Mouse (Mus musculus) bone marrow, adult 2 months (tissue): ENCODE measurements around the gene Cfap70.

Experiments used
- CTCF ChIP-seq: fragments of 200-500 bp; IDR thresholded peaks from 2 replicates; pipeline ENCODE4 v1.5.1; 2011; ENCODE audit warnings: low read length, control low read depth; ENCODE audit not compliant: control insufficient read depth, insufficient read depth
- POLR2A ChIP-seq: fragments of 200-500 bp; IDR thresholded peaks from 2 replicates; pipeline ENCODE4 v1.6.1; 2011; ENCODE audit warnings: low read depth, mild to moderate bottlenecking, control low read depth, low read length, borderline replicate concordance; ENCODE audit not compliant: control insufficient read depth

GRCm38 (mm10) chr14:20379087-20379640, 72.9 kb downstream of the Cfap70 start:
- no peak for TF ChIP-seq POLR2A
- TF ChIP-seq CTCF, result no peak
